Mouse (Mus musculus) megakaryocyte, embryonic 14.5 days (primary cell): ENCODE data around the gene Zcchc3. TPM values are rescaled to one million over a fixed set of nuclear protein-coding genes. Genes with fewer than 3 reads are reported as not detected.
A peak's percentile ranks its signal among the peaks of the same experiment; 100 is the strongest.

ENCODE experiments used
- H3K27me3 ChIP-seq: replicated peaks from 2 replicates; pipeline ENCODE3; 2012; ENCODE audit warnings: inconsistent platforms
- H3K36me3 ChIP-seq: replicated peaks from 2 replicates; pipeline ENCODE3; 2012; ENCODE audit warnings: low read length, inconsistent platforms, mixed read lengths
- H3K4me1 ChIP-seq: 2 replicates; pipeline ENCODE4 v1.6.1; 2012; ENCODE audit warnings: inconsistent platforms
- H3K4me3 ChIP-seq: replicated peaks from 2 replicates; pipeline ENCODE3; 2012; ENCODE audit warnings: moderate library complexity, mild to moderate bottlenecking, inconsistent platforms
- H3K9me3 ChIP-seq: 2 replicates; pipeline ENCODE4 v1.6.1; 2012; ENCODE audit warnings: inconsistent platforms
- FLI1 ChIP-seq: IDR thresholded peaks from 2 replicates; pipeline ENCODE4 v1.6.1; 2012; ENCODE audit warnings: low read length, inconsistent platforms, mixed read lengths
- GATA1 ChIP-seq: IDR thresholded peaks from 3 replicates; pipeline ENCODE4 v1.6.1; 2012; ENCODE audit warnings: mixed read lengths, low read length, inconsistent platforms, borderline replicate concordance
- polyA plus RNA-seq: library from polyadenylated mRNA; stranded (reverse); fragments of >175 nt; gene quantifications from 2 replicates; pipeline ENCODE4 v1.2.3, GENCODE M21; 2012; ENCODE audit warnings: low replicate concordance; ENCODE audit not compliant: insufficient read depth

The Zcchc3 gene
- polyA plus RNA-seq, 1 experiment, result 7.9 TPM

GRCm38 (mm10) chr2:152393225-152394017 lies 21.4 kb downstream of the Zcchc3 start:
- TF ChIP-seq FLI1 (no peak), GATA1 (no peak)
- Histone ChIP-seq H3K36me3 (no peaks in the 10 kb centered on the region), H3K4me3 (no peak overlapping the region), H3K4me1 (peaks cover 75% of the 10 kb centered on the region), H3K9me3 (no peaks in the 10 kb centered on the region), H3K27me3 (peaks cover 45% of the 10 kb centered on the region)

GRCm38 (mm10) chr2:152392786-152393185 lies 22.0 kb downstream of the Zcchc3 start:
- Histone ChIP-seq H3K4me3 (no peak overlapping the region), H3K36me3 (no peaks in the 10 kb centered on the region), H3K4me1 (peaks cover 69% of the 10 kb centered on the region), H3K9me3 (no peaks in the 10 kb centered on the region), H3K27me3 (peaks cover 41% of the 10 kb centered on the region)
- TF ChIP-seq FLI1 (no peak), GATA1 (no peak)

- Histone ChIP-seq H3K9me3 (peaks cover 34% of the 10 kb centered on the region), H3K36me3 (no peaks in the 10 kb centered on the region), H3K4me3 (no peak overlapping the region), H3K27me3 (peaks cover 14% of the 10 kb centered on the region), H3K4me1 (no peaks in the 10 kb centered on the region)
- TF ChIP-seq GATA1 (no peak), FLI1 (no peak)
Observed at GRCm38 (mm10) chr2:152384191-152384590, 30.6 kb downstream of the Zcchc3 start.

- TF ChIP-seq FLI1, result no peak
- TF ChIP-seq GATA1, result no peak
- Histone ChIP-seq H3K4me3 (peak within 1 kb of the TSS; percentile 62), H3K27me3 (peaks cover 58% of the 10 kb centered on the region), H3K36me3 (no peaks in the 10 kb centered on the region), H3K9me3 (peaks cover 26% of the 10 kb centered on the region), H3K4me1 (peaks cover 37% of the 10 kb centered on the region)
Observed at GRCm38 (mm10) chr2:152376345-152376741, 38.5 kb downstream of the Zcchc3 start, which contains the start of gene Nrsn2. Gene Nrsn2, minus strand, starts transcription at chr2:152376638.

- Histone ChIP-seq H3K27me3 (peaks cover 63% of the 10 kb centered on the region), H3K36me3 (no peaks in the 10 kb centered on the region), H3K9me3 (peaks cover 23% of the 10 kb centered on the region), H3K4me1 (peaks cover 37% of the 10 kb centered on the region), H3K4me3 (peak overlapping the region; percentile 62)
- no peak for TF ChIP-seq FLI1
- TF ChIP-seq GATA1, result no peak
Observed at GRCm38 (mm10) chr2:152375652-152376344, 39.0 kb downstream of the Zcchc3 start.

GRCm38 (mm10) chr2:152373547-152373946 lies 41.3 kb downstream of the Zcchc3 start:
- Histone ChIP-seq H3K27me3 (peaks cover 71% of the 10 kb centered on the region), H3K9me3 (peaks cover 18% of the 10 kb centered on the region), H3K4me1 (peaks cover 49% of the 10 kb centered on the region), H3K36me3 (no peaks in the 10 kb centered on the region), H3K4me3 (no peak overlapping the region)
- TF ChIP-seq GATA1, result no peak
- no peak for TF ChIP-seq FLI1

GRCm38 (mm10) chr2:152372661-152373060 lies 42.2 kb downstream of the Zcchc3 start:
- no peaks in the 10 kb centered on the region for H3K36me3 ChIP-seq
- H3K9me3 ChIP-seq, result peaks cover 10% of the 10 kb centered on the region
- TF ChIP-seq GATA1 (no peak), FLI1 (no peak)
- H3K4me1 ChIP-seq, result peaks cover 55% of the 10 kb centered on the region
- H3K4me3 ChIP-seq, result no peak overlapping the region
- peaks cover 66% of the 10 kb centered on the region for H3K27me3 ChIP-seq

GRCm38 (mm10) chr2:152372104-152372503 lies 42.7 kb downstream of the Zcchc3 start:
- Histone ChIP-seq H3K27me3 (peaks cover 64% of the 10 kb centered on the region), H3K9me3 (peaks cover 4% of the 10 kb centered on the region), H3K4me3 (no peak overlapping the region), H3K36me3 (no peaks in the 10 kb centered on the region), H3K4me1 (peaks cover 61% of the 10 kb centered on the region)
- TF ChIP-seq GATA1 (no peak), FLI1 (no peak)

GRCm38 (mm10) chr2:152368532-152369140 lies 46.2 kb downstream of the Zcchc3 start:
- no peaks in the 10 kb centered on the region for H3K36me3 ChIP-seq
- peaks cover 33% of the 10 kb centered on the region for H3K27me3 ChIP-seq
- H3K9me3 ChIP-seq, result no peaks in the 10 kb centered on the region
- TF ChIP-seq FLI1 (no peak), GATA1 (no peak)
- H3K4me1 ChIP-seq, result peaks cover 63% of the 10 kb centered on the region
- H3K4me3 ChIP-seq, result peak overlapping the region; percentile 71
